Mouse (Mus musculus): ENCODE data around the gene Scamp3.

The Scamp3 gene

DNA sequence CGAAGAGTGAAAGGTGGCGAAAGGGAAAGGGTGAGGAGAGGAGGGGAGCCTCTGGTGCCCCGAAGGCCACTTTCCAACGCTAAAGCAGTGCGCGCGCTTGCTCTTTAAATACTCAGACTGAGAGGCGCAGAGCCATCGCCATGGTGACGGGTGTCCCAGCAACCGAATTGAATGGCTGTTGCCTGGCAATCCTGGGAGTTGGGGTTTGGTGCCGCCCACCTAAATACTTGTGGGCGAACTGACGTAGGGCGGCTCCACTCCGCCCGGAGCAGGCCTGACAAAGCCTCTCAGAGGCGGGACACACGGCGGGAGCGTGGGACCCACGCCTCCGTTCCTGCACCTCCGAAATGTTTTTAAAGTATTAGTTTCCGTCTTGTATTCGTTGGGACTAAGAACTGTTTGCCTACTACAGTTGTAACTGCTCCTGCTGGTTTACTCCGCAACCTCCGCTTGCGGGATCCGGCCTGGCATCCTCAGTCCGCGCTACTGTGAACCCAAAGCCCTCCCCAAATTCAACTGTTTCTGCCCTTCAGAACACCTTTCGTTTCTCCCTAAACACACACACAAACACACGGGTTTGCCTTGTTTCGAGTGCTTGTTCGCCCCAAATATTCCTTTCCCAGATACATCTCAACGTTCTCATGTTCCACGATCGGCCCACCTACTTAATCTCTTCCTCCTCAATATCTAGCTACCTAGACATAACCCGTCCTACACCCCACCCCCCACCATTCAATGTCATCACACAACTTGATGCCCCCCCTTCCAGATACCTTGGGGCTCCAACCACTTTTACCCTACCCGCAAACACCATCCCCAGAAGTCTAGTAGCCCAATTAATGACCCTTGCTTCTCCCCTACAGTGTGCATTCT is 50.3 kb downstream of the Scamp3 start:
- DNase-seq (ENCODE audit: extremely low spot score): peak; percentile 91

GRCm38 (mm10) chr3:89228180-89228549 is 50.9 kb downstream of the Scamp3 start:
- peak; percentile 89 for DNase-seq (ENCODE audit: extremely low spot score)

GRCm38 (mm10) chr3:89228836-89229235 is 51.6 kb downstream of the Scamp3 start, which contains the start of gene Muc1:
Muc1 (plus strand) TSS chr3:89229057.
- DNase-seq (ENCODE audit: extremely low spot score): no peak

GRCm38 (mm10) chr3:89229276-89229675 is 52.0 kb downstream of the Scamp3 start:
- DNase-seq (ENCODE audit: extremely low spot score): no peak

GRCm38 (mm10) chr3:89230561-89230960 is 53.3 kb downstream of the Scamp3 start:
- DNase-seq (ENCODE audit: extremely low spot score): no peak

GRCm38 (mm10) chr3:89231345-89231744 is 54.1 kb downstream of the Scamp3 start:
- no peak for DNase-seq (ENCODE audit: extremely low spot score)

GRCm38 (mm10) chr3:89231772-89232275 is 54.6 kb downstream of the Scamp3 start:
- no peak for DNase-seq (ENCODE audit: extremely low spot score)
